Mouse (Mus musculus) brown adipose tissue, adult 24 weeks (tissue): Measurements from ENCODE around the gene Cyb5b. TPM values are rescaled to one million over a fixed set of nuclear protein-coding genes. Genes with fewer than 3 reads are reported as not detected.

ENCODE experiments used
- H3K27ac ChIP-seq: fragments of 200-500 bp; replicated peaks from 2 replicates; pipeline ENCODE4 v1.5.1; 2012; ENCODE audit warnings: low read depth, mild to moderate bottlenecking, low read length
- H3K4me1 ChIP-seq: fragments of 200-500 bp; 2 replicates; pipeline ENCODE4 v1.6.1; 2012; ENCODE audit warnings: low read length, mixed read lengths; ENCODE audit not compliant: control insufficient read depth, insufficient read depth, insufficient read length
- H3K4me3 ChIP-seq: fragments of 200-500 bp; 2 replicates; pipeline ENCODE4 v1.5.1; 2012; ENCODE audit warnings: low read depth, mild to moderate bottlenecking, low read length, moderate library complexity; ENCODE audit not compliant: insufficient read depth
- polyA plus RNA-seq: library from polyadenylated mRNA; stranded (reverse); fragments of >200 nt; gene quantifications from 2 replicates; pipeline ENCODE4 v1.2.4, GENCODE M21; 2012; ENCODE audit not compliant: missing spikeins, insufficient read depth, insufficient read length

The Cyb5b gene
- polyA plus RNA-seq, 1 experiment, result 294 TPM

GRCm38 (mm10) chr8:107142539-107142938 lies 7.9 kb upstream of the Cyb5b start:
- H3K4me1 ChIP-seq, result peaks cover 10% of the 10 kb centered on the region
- no peak overlapping the region for H3K4me3 ChIP-seq
- H3K27ac ChIP-seq, result no peak overlapping the region

GRCm38 (mm10) chr8:107143501-107143900 lies 6.9 kb upstream of the Cyb5b start:
- H3K4me3 ChIP-seq, result no peak overlapping the region
- H3K27ac ChIP-seq, result no peak overlapping the region
- H3K4me1 ChIP-seq, result peaks cover 10% of the 10 kb centered on the region

- Histone ChIP-seq H3K27ac (no peak overlapping the region), H3K4me1 (peaks cover 6% of the 10 kb centered on the region), H3K4me3 (no peak overlapping the region)
These were observed 4.3 kb upstream of the Cyb5b start for GRCm38 (mm10) chr8:107146186-107146585.

GRCm38 (mm10) chr8:107148802-107149201 lies 1.6 kb upstream of the Cyb5b start:
- H3K4me3 ChIP-seq, result no peak overlapping the region
- peaks cover 11% of the 10 kb centered on the region for H3K4me1 ChIP-seq
- no peak overlapping the region for H3K27ac ChIP-seq

- H3K4me3 ChIP-seq, result peak overlapping the region; percentile 95
- peak overlapping the region; percentile 72 for H3K27ac ChIP-seq
- peaks cover 11% of the 10 kb centered on the region for H3K4me1 ChIP-seq
These were observed 410 bp upstream of the Cyb5b start for GRCm38 (mm10) chr8:107150057-107150403.

GRCm38 (mm10) chr8:107151212-107151920 lies 926 bp downstream of the Cyb5b start:
- peak overlapping the region; percentile 96; the same call in 1 of the 2 replicates for H3K27ac ChIP-seq
- peak overlapping the region; percentile 95 for H3K4me3 ChIP-seq
- peaks cover 11% of the 10 kb centered on the region for H3K4me1 ChIP-seq

- H3K27ac ChIP-seq, result no peak overlapping the region
- H3K4me3 ChIP-seq, result no peak overlapping the region
- peaks cover 8% of the 10 kb centered on the region for H3K4me1 ChIP-seq
These were observed 3.1 kb downstream of the Cyb5b start for GRCm38 (mm10) chr8:107153326-107154210.

GRCm38 (mm10) chr8:107156816-107157215 lies 6.4 kb downstream of the Cyb5b start:
- Histone ChIP-seq H3K27ac (no peak overlapping the region), H3K4me1 (peaks cover 2% of the 10 kb centered on the region), H3K4me3 (no peak overlapping the region)

GRCm38 (mm10) chr8:107157836-107158235 lies 7.4 kb downstream of the Cyb5b start:
- H3K4me3 ChIP-seq, result no peak overlapping the region
- H3K27ac ChIP-seq, result no peak overlapping the region
- H3K4me1 ChIP-seq, result peaks cover 2% of the 10 kb centered on the region

- Histone ChIP-seq H3K27ac (no peak overlapping the region), H3K4me1 (peaks cover under 1% of the 10 kb centered on the region), H3K4me3 (no peak overlapping the region)
These were observed 8.4 kb downstream of the Cyb5b start for GRCm38 (mm10) chr8:107158890-107159289.

- Histone ChIP-seq H3K4me1 (peaks cover 14% of the 10 kb centered on the region; the same call in 1 of the 2 replicates), H3K4me3 (no peak overlapping the region), H3K27ac (peak overlapping the region; percentile 9)
These were observed 13.9 kb downstream of the Cyb5b start for GRCm38 (mm10) chr8:107164251-107164773.

GRCm38 (mm10) chr8:107165745-107166144 lies 15.3 kb downstream of the Cyb5b start:
- Histone ChIP-seq H3K27ac (no peak overlapping the region), H3K4me3 (no peak overlapping the region), H3K4me1 (peaks cover 14% of the 10 kb centered on the region; the same call in 1 of the 2 replicates)

- Histone ChIP-seq H3K4me1 (peaks cover 14% of the 10 kb centered on the region; the same call in 1 of the 2 replicates), H3K27ac (no peak overlapping the region), H3K4me3 (no peak overlapping the region)
These were observed 17.4 kb downstream of the Cyb5b start for GRCm38 (mm10) chr8:107167848-107168247.

- H3K4me3 ChIP-seq, result no peak overlapping the region
- peaks cover 7% of the 10 kb centered on the region; the same call in 1 of the 2 replicates for H3K4me1 ChIP-seq
- H3K27ac ChIP-seq, result no peak overlapping the region
These were observed 21.7 kb downstream of the Cyb5b start for GRCm38 (mm10) chr8:107172152-107172551.

- Histone ChIP-seq H3K4me1 (peaks cover 3% of the 10 kb centered on the region; the same call in 1 of the 2 replicates), H3K4me3 (no peak overlapping the region), H3K27ac (no peak overlapping the region)
These were observed 22.7 kb downstream of the Cyb5b start for GRCm38 (mm10) chr8:107172969-107173645.
